ENCODE assay signal across 8 mouse cellular contexts in genomic region chr9:57148144-57148878, GRCm38 (mm10). TPM values are rescaled to one million over a fixed set of nuclear protein-coding genes. Genes with fewer than 3 reads are reported as not detected.
DNase-seq lines count a peak whose midpoint lies in the region; ATAC-seq and TF ChIP-seq lines count a peak whose summit lies in the region.

Neil1 (minus strand) TSS chr9:57148305.

- H3K9ac ChIP-seq in hindbrain, embryonic 12.5 days, result peak within 1 kb of the TSS; percentile 67
- H3K9ac ChIP-seq in lung, postnatal 0 days (replicated peaks; ENCODE audit: low read depth), result peak within 1 kb of the TSS; percentile 76

- H3K4me1 ChIP-seq in hindbrain, embryonic 12.5 days, result peaks cover 19% of the 10 kb centered on the region
- peaks cover 8% of the 10 kb centered on the region; the same call in 1 of the 2 replicates for H3K4me1 ChIP-seq in lung, postnatal 0 days (ENCODE audit: insufficient read depth, low read depth, low read length)

- H3K4me3 ChIP-seq in hindbrain, embryonic 12.5 days, result peak within 1 kb of the TSS; percentile 49
- peak within 1 kb of the TSS; percentile 44 for H3K4me3 ChIP-seq in lung, postnatal 0 days (ENCODE audit: low read depth, low read length)

- H3K9me3 ChIP-seq in hindbrain, embryonic 12.5 days (replicated peaks), result no peaks in the 10 kb centered on the region
- H3K9me3 ChIP-seq in lung, postnatal 0 days (ENCODE audit: low read length), result no peaks in the 10 kb centered on the region

- peak; percentile 93 for DNase-seq in R1 (ENCODE audit: low read depth, low spot score)
- peak; percentile 84 to 89 for DNase-seq in cerebellum, postnatal 14 days
- DNase-seq in frontal cortex, postnatal 10 days (ENCODE audit: low spot score in 2 of 2), result peak; percentile 87 to 88
- peak; percentile 79 to 84 for DNase-seq in layer of hippocampus, postnatal 10 days (ENCODE audit: low spot score in 2 of 2)
- peak; percentile 98 for DNase-seq in lung, postnatal 0 days (ENCODE audit: low spot score)
- peak; percentile 59 for DNase-seq in ovary, postnatal 10 days (ENCODE audit: low spot score)
- peak; percentile 94 for DNase-seq in thymus, postnatal 0 days (ENCODE audit: low spot score)

- H3K27ac ChIP-seq in hindbrain, embryonic 12.5 days, result peak within 1 kb of the TSS; percentile 87
- H3K27ac ChIP-seq in lung, postnatal 0 days (ENCODE audit: low read length), result peak within 1 kb of the TSS; percentile 90

- TF ChIP-seq CTCF in lung, postnatal 0 days (IDR thresholded peaks at IDR 0.05), result peak; percentile 56

- peak within 1 kb of the TSS; percentile 74 for H3K4me2 ChIP-seq in hindbrain, embryonic 12.5 days (replicated peaks)
- peak within 1 kb of the TSS; percentile 89 for H3K4me2 ChIP-seq in lung, postnatal 0 days (replicated peaks; ENCODE audit: low read depth, low read length)

- H3K27me3 ChIP-seq in hindbrain, embryonic 12.5 days, result no peaks in the 10 kb centered on the region
- H3K27me3 ChIP-seq in lung, postnatal 0 days (replicated peaks; ENCODE audit: insufficient read depth, low read length), result no peaks in the 10 kb centered on the region

- 2% methylated on average over 27 of the region's 27 CpGs for WGBS in hindbrain, embryonic 12.5 days
- WGBS in lung, postnatal 0 days, result under 1% methylated on average over 27 of the region's 27 CpGs

- peak; percentile 93 for ATAC-seq in hindbrain, embryonic 12.5 days (ENCODE audit: low FRiP score)
- peak; percentile 97 for ATAC-seq in lung, postnatal 0 days

- TF ChIP-seq EP300 in lung, postnatal 0 days (IDR thresholded peaks at IDR 0.05), result peak; percentile 71

- peaks cover 12% of the 10 kb centered on the region for H3K36me3 ChIP-seq in hindbrain, embryonic 12.5 days
- no peaks in the 10 kb centered on the region for H3K36me3 ChIP-seq in lung, postnatal 0 days (ENCODE audit: insufficient read depth, low read length)

RNA-seq across cellular contexts. Expression of gene Neil1, which starts in this region (rescaled TPM):
- 8.4 and 9.8 TPM in 2 replicates for polyA plus RNA-seq in hindbrain, embryonic 12.5 days (2016; fragmentation: Nextera tagmentation; extraction: Ambion mirVana)
- 1 to 10 TPM; 7.8 to 8.1 TPM for total RNA-seq in layer of hippocampus, postnatal 10 days (2021)
- polyA plus RNA-seq in lung, postnatal 0 days (2015; fragmentation: Nextera tagmentation; extraction: Ambion mirVana), result 6.2 and 7.2 TPM in 2 replicates
- polyA plus RNA-seq in thymus, postnatal 0 days (2015; fragmentation: Nextera tagmentation; extraction: Ambion mirVana), result 28.6 and 34.7 TPM in 2 replicates

Comparison
In these comparisons a context has a peak if more than half of its experiments do, and no peak if none do; other contexts are left out.
1. Peak in every context shown above with its lines: DNase-seq, ATAC-seq, H3K4me3 ChIP-seq and H3K27ac ChIP-seq.